Mouse (Mus musculus): ENCODE measurements at regions not wholly inside any gene's neighbourhood (a gene's known extent, or its start where the extent isn't known, plus 50 kb on each side); places are given as distances from the start of the nearest gene placed in this dataset.

- ATAC-seq (ENCODE audit: insufficient number of reproducible peaks, low FRiP score, low TSS enrichment, low read depth): no peak
- no peak overlapping the region for H3K9ac ChIP-seq
- 27% methylated on average over 4 of the region's 4 CpGs for WGBS
Measured at GRCm38 (mm10) chr9:41827356-41827755, 296.7 kb downstream of the Sorl1 start.

GRCm38 (mm10) chr9:41821401-41821800 is 302.7 kb downstream of the Sorl1 start:
- Histone ChIP-seq H3K9me3 (replicated peaks) (no peaks in the 10 kb centered on the region), H3K36me3 (no peaks in the 10 kb centered on the region), H3K9ac (no peak overlapping the region), H3K4me2 (replicated peaks) (no peak overlapping the region), H3K27me3 (no peaks in the 10 kb centered on the region), H3K4me3 (replicated peaks) (no peak overlapping the region), H3K27ac (replicated peaks) (0 out of 2 replicates have a peak overlapping the region, but pooled peaks have one; percentile 44), H3K4me1 (0 out of 2 replicates have a peak, but pooled peaks cover 8% of the 10 kb centered on the region)
- 28% methylated on average over 4 of the region's 4 CpGs for WGBS
- no peak for ATAC-seq (ENCODE audit: insufficient number of reproducible peaks, low FRiP score, low TSS enrichment, low read depth)

More at GRCm38 (mm10) chr9:41827356-41827755, 296.7 kb downstream of the Sorl1 start:
- Histone ChIP-seq H3K4me1 (0 out of 2 replicates have a peak, but pooled peaks cover 5% of the 10 kb centered on the region), H3K27me3 (no peaks in the 10 kb centered on the region), H3K4me3 (replicated peaks) (no peak overlapping the region), H3K9me3 (replicated peaks) (no peaks in the 10 kb centered on the region), H3K4me2 (replicated peaks) (no peak overlapping the region), H3K36me3 (no peaks in the 10 kb centered on the region), H3K27ac (replicated peaks) (0 out of 2 replicates have a peak overlapping the region, but pooled peaks have one; percentile 22)

- Histone ChIP-seq H3K36me3 (no peaks in the 10 kb centered on the region), H3K4me3 (replicated peaks) (no peak overlapping the region), H3K27ac (replicated peaks) (peak overlapping the region; percentile 82), H3K4me1 (0 out of 2 replicates have a peak, but pooled peaks cover 8% of the 10 kb centered on the region), H3K4me2 (replicated peaks) (no peak overlapping the region), H3K9ac (no peak overlapping the region), H3K27me3 (no peaks in the 10 kb centered on the region), H3K9me3 (replicated peaks) (no peaks in the 10 kb centered on the region)
- ATAC-seq (ENCODE audit: insufficient number of reproducible peaks, low FRiP score, low TSS enrichment, low read depth): peak; percentile 72
- WGBS: 40% methylated on average over 11 of the region's 11 CpGs
Measured at GRCm38 (mm10) chr9:41817740-41818461, 306.2 kb downstream of the Sorl1 start.

GRCm38 (mm10) chr9:41815921-41816320 is 308.2 kb downstream of the Sorl1 start:
- no peak overlapping the region for H3K27ac ChIP-seq (replicated peaks)
- H3K9me3 ChIP-seq (replicated peaks): no peaks in the 10 kb centered on the region
- no peaks in the 10 kb centered on the region for H3K36me3 ChIP-seq
- 0 out of 2 replicates have a peak, but pooled peaks cover 5% of the 10 kb centered on the region for H3K4me1 ChIP-seq
- H3K4me3 ChIP-seq (replicated peaks): no peak overlapping the region
- H3K4me2 ChIP-seq (replicated peaks): no peak overlapping the region
- WGBS: 95% methylated on average over 2 of the region's 2 CpGs
- ATAC-seq (ENCODE audit: insufficient number of reproducible peaks, low FRiP score, low TSS enrichment, low read depth): no peak
- no peaks in the 10 kb centered on the region for H3K27me3 ChIP-seq
- no peak overlapping the region for H3K9ac ChIP-seq

- Histone ChIP-seq H3K27ac (replicated peaks) (peak overlapping the region; percentile 76), H3K4me2 (replicated peaks) (no peak overlapping the region), H3K4me1 (peaks cover 31% of the 10 kb centered on the region), H3K4me3 (replicated peaks) (no peak overlapping the region), H3K9me3 (replicated peaks) (no peaks in the 10 kb centered on the region), H3K36me3 (no peaks in the 10 kb centered on the region), H3K27me3 (no peaks in the 10 kb centered on the region), H3K9ac (no peak overlapping the region)
- ATAC-seq (ENCODE audit: insufficient number of reproducible peaks, low FRiP score, low TSS enrichment, low read depth): no peak
- WGBS: 55% methylated on average over 4 of the region's 4 CpGs
Measured at GRCm38 (mm10) chr9:41809291-41809690, 314.8 kb downstream of the Sorl1 start.

GRCm38 (mm10) chr9:41808791-41809190 is 315.3 kb downstream of the Sorl1 start:
- no peaks in the 10 kb centered on the region for H3K9me3 ChIP-seq (replicated peaks)
- 54% methylated on average over 3 of the region's 3 CpGs for WGBS
- no peak overlapping the region for H3K4me2 ChIP-seq (replicated peaks)
- H3K4me3 ChIP-seq (replicated peaks): no peak overlapping the region
- H3K4me1 ChIP-seq: peaks cover 34% of the 10 kb centered on the region
- ATAC-seq (ENCODE audit: insufficient number of reproducible peaks, low FRiP score, low TSS enrichment, low read depth): no peak
- no peaks in the 10 kb centered on the region for H3K36me3 ChIP-seq
- peak overlapping the region; percentile 76 for H3K27ac ChIP-seq (replicated peaks)
- no peaks in the 10 kb centered on the region for H3K27me3 ChIP-seq
- no peak overlapping the region for H3K9ac ChIP-seq

- Histone ChIP-seq H3K27me3 (no peaks in the 10 kb centered on the region), H3K4me1 (peaks cover 34% of the 10 kb centered on the region), H3K4me2 (replicated peaks) (no peak overlapping the region), H3K27ac (replicated peaks) (peak overlapping the region; percentile 93), H3K9ac (no peak overlapping the region), H3K36me3 (no peaks in the 10 kb centered on the region), H3K4me3 (replicated peaks) (no peak overlapping the region), H3K9me3 (replicated peaks) (no peaks in the 10 kb centered on the region)
- WGBS: 45% methylated on average over 5 of the region's 5 CpGs
- 0 out of 2 replicates have a peak, but pooled peaks have one; percentile 4 for ATAC-seq (ENCODE audit: insufficient number of reproducible peaks, low FRiP score, low TSS enrichment, low read depth)
Measured at GRCm38 (mm10) chr9:41806289-41806621, 317.8 kb downstream of the Sorl1 start.

GRCm38 (mm10) chr9:41805491-41806288 is 318.4 kb downstream of the Sorl1 start:
- Histone ChIP-seq H3K9me3 (replicated peaks) (no peaks in the 10 kb centered on the region), H3K4me3 (replicated peaks) (no peak overlapping the region), H3K9ac (no peak overlapping the region), H3K27me3 (no peaks in the 10 kb centered on the region), H3K4me1 (peaks cover 34% of the 10 kb centered on the region), H3K27ac (replicated peaks) (peak overlapping the region; percentile 93), H3K36me3 (no peaks in the 10 kb centered on the region), H3K4me2 (replicated peaks) (peak overlapping the region; percentile 32)
- peak; percentile 79 for ATAC-seq (ENCODE audit: insufficient number of reproducible peaks, low FRiP score, low TSS enrichment, low read depth)
- 9% methylated on average over 15 of the region's 15 CpGs for WGBS

- no peak overlapping the region for H3K9ac ChIP-seq
- H3K4me1 ChIP-seq: peaks cover 33% of the 10 kb centered on the region
- no peaks in the 10 kb centered on the region for H3K36me3 ChIP-seq
- ATAC-seq (ENCODE audit: insufficient number of reproducible peaks, low FRiP score, low TSS enrichment, low read depth): no peak
- no peaks in the 10 kb centered on the region for H3K9me3 ChIP-seq (replicated peaks)
- no peak overlapping the region for H3K4me3 ChIP-seq (replicated peaks)
- peak overlapping the region; percentile 32 for H3K4me2 ChIP-seq (replicated peaks)
- no peaks in the 10 kb centered on the region for H3K27me3 ChIP-seq
- WGBS: 11% methylated on average over 10 of the region's 10 CpGs
- peak overlapping the region; percentile 93 for H3K27ac ChIP-seq (replicated peaks)
Measured at GRCm38 (mm10) chr9:41804711-41805331, 319.3 kb downstream of the Sorl1 start.

- no peak overlapping the region for H3K9ac ChIP-seq
- H3K4me1 ChIP-seq: peaks cover 27% of the 10 kb centered on the region
- peak overlapping the region; percentile 93 for H3K27ac ChIP-seq (replicated peaks)
- H3K4me2 ChIP-seq (replicated peaks): no peak overlapping the region
- no peaks in the 10 kb centered on the region for H3K27me3 ChIP-seq
- ATAC-seq (ENCODE audit: insufficient number of reproducible peaks, low FRiP score, low TSS enrichment, low read depth): no peak
- WGBS: 62% methylated on average over 11 of the region's 11 CpGs
- H3K4me3 ChIP-seq (replicated peaks): no peak overlapping the region
- no peaks in the 10 kb centered on the region for H3K9me3 ChIP-seq (replicated peaks)
- H3K36me3 ChIP-seq: no peaks in the 10 kb centered on the region
Measured at GRCm38 (mm10) chr9:41803680-41804460, 320.2 kb downstream of the Sorl1 start.
